Mouse (Mus musculus): ENCODE results near the gene Cfd. TPM values are rescaled to one million over a fixed set of nuclear protein-coding genes. Genes with fewer than 3 reads are reported as not detected.
"Not testable (repeated sequence)": the region's sequence is repeated elsewhere in the genome, so short reads cannot be mapped to it uniquely, and the experiment has no call there.

The Cfd gene
- polyA plus RNA-seq, 1 experiment from 2014 or later, result not detected

GRCm38 (mm10) chr10:79877757-79878156 is 12.9 kb upstream of the Cfd start:
- Histone ChIP-seq H3K4me3 (replicated peaks) (no peak overlapping the region), H3K4me1 (peaks cover 19% of the 10 kb centered on the region), H3K27ac (replicated peaks) (no peak overlapping the region), H3K36me3 (no peaks in the 10 kb centered on the region), H3K9me3 (replicated peaks) (no peaks in the 10 kb centered on the region), H3K27me3 (replicated peaks) (peaks cover 9% of the 10 kb centered on the region), H3K9ac (replicated peaks) (no peak overlapping the region), H3K4me2 (no peak overlapping the region)
- ATAC-seq (ENCODE audit: low FRiP score), result no peak
- 47% methylated on average over 12 of the region's 12 CpGs for WGBS

GRCm38 (mm10) chr10:79879527-79879926 is 11.1 kb upstream of the Cfd start:
- H3K4me1 ChIP-seq, result peaks cover 27% of the 10 kb centered on the region
- no peak overlapping the region for H3K9ac ChIP-seq (replicated peaks)
- ATAC-seq (ENCODE audit: low FRiP score), result no peak
- no peak overlapping the region for H3K27ac ChIP-seq (replicated peaks)
- H3K4me3 ChIP-seq (replicated peaks), result no peak overlapping the region
- no peaks in the 10 kb centered on the region for H3K9me3 ChIP-seq (replicated peaks)
- H3K4me2 ChIP-seq, result no peak overlapping the region
- peaks cover 18% of the 10 kb centered on the region for H3K27me3 ChIP-seq (replicated peaks)
- 46% methylated on average over 3 of the region's 3 CpGs for WGBS
- H3K36me3 ChIP-seq, result no peaks in the 10 kb centered on the region

- Histone ChIP-seq H3K9ac (replicated peaks) (no peak overlapping the region), H3K4me2 (no peak overlapping the region), H3K27ac (replicated peaks) (no peak overlapping the region), H3K36me3 (no peaks in the 10 kb centered on the region), H3K9me3 (replicated peaks) (no peaks in the 10 kb centered on the region), H3K4me1 (peaks cover 15% of the 10 kb centered on the region), H3K27me3 (replicated peaks) (peaks cover 18% of the 10 kb centered on the region), H3K4me3 (replicated peaks) (no peak overlapping the region)
- no peak for ATAC-seq (ENCODE audit: low FRiP score)
- 15% methylated on average over 9 of the region's 9 CpGs for WGBS
Measured at GRCm38 (mm10) chr10:79880721-79881120, 9.9 kb upstream of the Cfd start.

GRCm38 (mm10) chr10:79881981-79882380 is 8.7 kb upstream of the Cfd start:
- H3K27ac ChIP-seq (replicated peaks), result no peak overlapping the region
- WGBS, result 9% methylated on average over 22 of the region's 22 CpGs
- peak overlapping the region; percentile 40 for H3K4me2 ChIP-seq
- no peak overlapping the region for H3K9ac ChIP-seq (replicated peaks)
- no peaks in the 10 kb centered on the region for H3K9me3 ChIP-seq (replicated peaks)
- peaks cover 15% of the 10 kb centered on the region for H3K4me1 ChIP-seq
- H3K4me3 ChIP-seq (replicated peaks), result no peak overlapping the region; the same call in 1 of the 2 replicates
- no peaks in the 10 kb centered on the region for H3K36me3 ChIP-seq
- H3K27me3 ChIP-seq (replicated peaks), result peaks cover 18% of the 10 kb centered on the region
- ATAC-seq (ENCODE audit: low FRiP score), result no peak

- Histone ChIP-seq H3K27me3 (replicated peaks) (peaks cover 18% of the 10 kb centered on the region), H3K9ac (replicated peaks) (no peak overlapping the region)
Measured at GRCm38 (mm10) chr10:79883297-79884084, 7.2 kb upstream of the Cfd start.

GRCm38 (mm10) chr10:79884446-79884845 is 6.2 kb upstream of the Cfd start:
- H3K4me2 ChIP-seq, result no peak overlapping the region
- no peaks in the 10 kb centered on the region for H3K36me3 ChIP-seq
- H3K27me3 ChIP-seq (replicated peaks), result peaks cover 18% of the 10 kb centered on the region
- no peak overlapping the region for H3K9ac ChIP-seq (replicated peaks)
- no peak overlapping the region for H3K4me3 ChIP-seq (replicated peaks)
- H3K4me1 ChIP-seq, result peaks cover 15% of the 10 kb centered on the region
- H3K27ac ChIP-seq (replicated peaks), result no peak overlapping the region
- no peaks in the 10 kb centered on the region for H3K9me3 ChIP-seq (replicated peaks)
- 0 out of 2 replicates have a peak, but pooled peaks have one; percentile 3 for ATAC-seq (ENCODE audit: low FRiP score)
- WGBS, result 57% methylated on average over 4 of the region's 4 CpGs

More at GRCm38 (mm10) chr10:79883297-79884084, 7.2 kb upstream of the Cfd start:
- ATAC-seq (ENCODE audit: low FRiP score), result peak; percentile 36; the same call in 1 of the 2 replicates
- Histone ChIP-seq H3K4me1 (peaks cover 15% of the 10 kb centered on the region), H3K36me3 (no peaks in the 10 kb centered on the region), H3K4me2 (no peak overlapping the region; the same call in 1 of the 2 replicates), H3K9me3 (replicated peaks) (no peaks in the 10 kb centered on the region), H3K4me3 (replicated peaks) (no peak overlapping the region), H3K27ac (replicated peaks) (no peak overlapping the region)
- 16% methylated on average over 22 of the region's 22 CpGs for whole genome bisulfite sequencing

GRCm38 (mm10) chr10:79884938-79885337 is 5.7 kb upstream of the Cfd start:
- 78% methylated on average over 3 of the region's 3 CpGs for WGBS

GRCm38 (mm10) chr10:79886054-79886453 is 4.6 kb upstream of the Cfd start, which contains the start of gene Elane:
Gene Elane (plus strand): TSS chr10:79886247.
- no peaks in the 10 kb centered on the region for H3K9me3 ChIP-seq (replicated peaks)
- H3K4me1 ChIP-seq, result peaks cover 15% of the 10 kb centered on the region
- WGBS, result 86% methylated on average over 6 of the region's 6 CpGs
- H3K36me3 ChIP-seq, result no peaks in the 10 kb centered on the region
- H3K27me3 ChIP-seq (replicated peaks), result peaks cover 18% of the 10 kb centered on the region
- ATAC-seq (ENCODE audit: low FRiP score), result no peak
- no peak within 1 kb of the TSS for H3K4me3 ChIP-seq (replicated peaks)
- no peak within 1 kb of the TSS for H3K27ac ChIP-seq (replicated peaks)
- H3K9ac ChIP-seq (replicated peaks), result no peak within 1 kb of the TSS
- no peak within 1 kb of the TSS for H3K4me2 ChIP-seq

More at GRCm38 (mm10) chr10:79884938-79885337, 5.7 kb upstream of the Cfd start:
- not testable (repeated sequence) for H3K4me2 ChIP-seq; H3K9me3 ChIP-seq (replicated peaks); H3K4me3 ChIP-seq (replicated peaks); H3K36me3 ChIP-seq; ATAC-seq (ENCODE audit: low FRiP score); H3K27ac ChIP-seq (replicated peaks); H3K9ac ChIP-seq (replicated peaks)
- peaks cover 18% of the 10 kb centered on the region for H3K27me3 ChIP-seq (replicated peaks)
- H3K4me1 ChIP-seq, result peaks cover 15% of the 10 kb centered on the region

GRCm38 (mm10) chr10:79886611-79887010 is 4.0 kb upstream of the Cfd start:
- WGBS, result 82% methylated on average over 8 of the region's 8 CpGs
- no peak for ATAC-seq (ENCODE audit: low FRiP score)

GRCm38 (mm10) chr10:79889386-79889785 is 1.3 kb upstream of the Cfd start:
- no peak for ATAC-seq (ENCODE audit: low FRiP score)
- H3K36me3 ChIP-seq, result no peaks in the 10 kb centered on the region
- no peak overlapping the region for H3K27ac ChIP-seq (replicated peaks)
- no peak overlapping the region for H3K4me3 ChIP-seq (replicated peaks)
- no peak overlapping the region for H3K9ac ChIP-seq (replicated peaks)
- no peaks in the 10 kb centered on the region; the same call in 1 of the 2 replicates for H3K27me3 ChIP-seq (replicated peaks)
- no peak overlapping the region for H3K4me2 ChIP-seq
- H3K9me3 ChIP-seq (replicated peaks), result no peaks in the 10 kb centered on the region
- 79% methylated on average over 2 of the region's 2 CpGs for WGBS
- no peaks in the 10 kb centered on the region for H3K4me1 ChIP-seq

More at GRCm38 (mm10) chr10:79886611-79887010, 4.0 kb upstream of the Cfd start:
- H3K4me1 ChIP-seq, result peaks cover 15% of the 10 kb centered on the region
- H3K36me3 ChIP-seq, result no peaks in the 10 kb centered on the region
- no peak overlapping the region for H3K9ac ChIP-seq (replicated peaks)
- H3K27me3 ChIP-seq (replicated peaks), result peaks cover 15% of the 10 kb centered on the region
- H3K4me2 ChIP-seq, result no peak overlapping the region
- H3K4me3 ChIP-seq (replicated peaks), result no peak overlapping the region
- no peak overlapping the region for H3K27ac ChIP-seq (replicated peaks)
- H3K9me3 ChIP-seq (replicated peaks), result no peaks in the 10 kb centered on the region

GRCm38 (mm10) chr10:79892451-79893118 is 1.9 kb downstream of the Cfd start:
- H3K9me3 ChIP-seq (replicated peaks); ATAC-seq (ENCODE audit: low FRiP score): not testable (repeated sequence)
- WGBS, result 43% methylated on average over 22 of the region's 22 CpGs

More at GRCm38 (mm10) chr10:79892451-79893118, 1.9 kb downstream of the Cfd start:
- H3K36me3 ChIP-seq, result peaks cover 17% of the 10 kb centered on the region; the same call in 1 of the 2 replicates
- not testable (repeated sequence) for H3K27ac ChIP-seq (replicated peaks); H3K9ac ChIP-seq (replicated peaks); H3K27me3 ChIP-seq (replicated peaks); H3K4me2 ChIP-seq; H3K4me3 ChIP-seq (replicated peaks); H3K4me1 ChIP-seq
